Mouse (Mus musculus): ENCODE measurements around the gene Tes. TPM values are rescaled to one million over a fixed set of nuclear protein-coding genes. Genes with fewer than 3 reads are reported as not detected.

Gene Tes
- polyA plus RNA-seq, 1 experiment from 2014 or later = 114 TPM

DNA sequence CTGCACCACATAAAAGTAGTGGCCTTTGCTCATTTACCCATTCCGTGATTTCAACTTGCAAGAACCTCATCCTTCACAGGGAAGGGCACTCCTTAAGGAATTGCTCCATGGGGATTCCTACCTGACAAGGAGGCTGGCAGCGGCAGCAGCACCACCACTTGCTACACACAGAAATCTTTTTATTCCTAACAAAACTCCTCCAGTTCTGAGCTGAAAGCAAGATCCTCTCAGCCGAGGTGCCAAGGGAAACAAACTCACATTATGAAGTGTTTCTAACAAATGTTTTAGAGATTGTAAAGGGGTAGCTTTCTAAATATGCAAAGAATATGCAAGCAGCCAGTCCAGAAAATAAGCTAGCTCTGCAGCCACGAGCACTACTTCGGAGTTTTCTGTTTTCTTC lies 49.6 kb downstream of the Tes start:
- H3K4me3 ChIP-seq (ENCODE audit: low read depth, low read length) = no peak overlapping the region
- no peaks in the 10 kb centered on the region for H3K27me3 ChIP-seq (ENCODE audit: control insufficient read depth, insufficient read depth, low read length)
- peak overlapping the region; percentile 71 for H3K27ac ChIP-seq (replicated peaks)
- H3K36me3 ChIP-seq (ENCODE audit: control insufficient read depth, insufficient read depth, low read length) = no peaks in the 10 kb centered on the region
- DNase-seq (ENCODE audit: low spot score) (no peak), ATAC-seq (ENCODE audit: low FRiP score, low TSS enrichment) (no peak)
- H3K9me3 ChIP-seq (ENCODE audit: control insufficient read depth, low read length) = no peaks in the 10 kb centered on the region
- no peak overlapping the region for H3K9ac ChIP-seq (ENCODE audit: low read length)
- 53% methylated on average over 5 of the region's 5 CpGs for WGBS
- no peak overlapping the region for H3K4me2 ChIP-seq (replicated peaks; ENCODE audit: low read depth)
- TF ChIP-seq CTCF (IDR thresholded peaks at IDR 0.05; ENCODE audit: low read depth) = no peak
- no peak for TF ChIP-seq EP300 (optimal IDR thresholded peaks at IDR 0.05)
- H3K4me1 ChIP-seq (replicated peaks; ENCODE audit: control insufficient read depth, insufficient read depth) = no peaks in the 10 kb centered on the region

DNA sequence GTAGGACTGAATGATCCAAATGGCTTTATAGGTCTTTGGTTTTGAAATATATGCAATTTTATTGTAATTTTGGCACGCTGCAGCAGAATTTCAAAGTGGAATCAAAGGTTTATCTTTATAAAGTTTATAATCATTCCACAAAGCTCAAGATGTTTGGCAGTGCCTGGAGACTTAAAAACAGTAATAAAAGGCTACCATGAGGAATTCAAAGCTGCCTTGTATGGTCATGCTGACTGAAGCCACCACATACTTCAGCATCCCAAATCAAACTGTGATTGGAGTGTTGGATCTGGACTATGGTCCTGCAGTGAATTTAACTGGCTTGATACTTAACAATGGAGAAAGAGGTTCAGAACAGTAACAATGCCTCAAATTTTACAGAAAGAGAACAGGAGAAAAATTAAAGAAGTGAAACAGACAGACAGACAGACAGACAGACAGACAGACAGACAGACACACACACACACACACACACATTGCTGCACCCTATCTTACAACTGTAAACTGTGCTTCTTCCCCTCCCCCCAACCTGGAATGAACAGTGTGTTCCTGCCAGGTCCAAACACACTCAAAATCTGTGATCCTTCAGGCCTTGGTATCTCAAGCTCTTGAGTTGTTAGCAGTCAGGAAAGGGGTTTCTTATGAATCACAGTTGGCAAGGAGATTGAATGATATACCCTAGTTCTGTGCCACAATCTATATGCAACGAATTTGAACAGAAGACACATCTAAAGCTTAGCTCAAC lies 50.3 kb downstream of the Tes start:
- no peaks in the 10 kb centered on the region for H3K27me3 ChIP-seq (ENCODE audit: control insufficient read depth, insufficient read depth, low read length)
- H3K4me1 ChIP-seq (replicated peaks; ENCODE audit: control insufficient read depth, insufficient read depth) = no peaks in the 10 kb centered on the region
- no peaks in the 10 kb centered on the region for H3K9me3 ChIP-seq (ENCODE audit: control insufficient read depth, low read length)
- no peak overlapping the region for H3K4me3 ChIP-seq (ENCODE audit: low read depth, low read length)
- TF ChIP-seq CTCF (IDR thresholded peaks at IDR 0.05; ENCODE audit: low read depth) = no peak
- TF ChIP-seq EP300 (optimal IDR thresholded peaks at IDR 0.05) = no peak
- WGBS = 43% methylated on average over 2 of the region's 2 CpGs
- ATAC-seq (ENCODE audit: low FRiP score, low TSS enrichment) (no peak), DNase-seq (ENCODE audit: low spot score) (no peak)
- no peak overlapping the region for H3K9ac ChIP-seq (ENCODE audit: low read length)
- peak overlapping the region; percentile 75 for H3K27ac ChIP-seq (replicated peaks)
- H3K36me3 ChIP-seq (ENCODE audit: control insufficient read depth, insufficient read depth, low read length) = no peaks in the 10 kb centered on the region
- H3K4me2 ChIP-seq (replicated peaks; ENCODE audit: low read depth) = no peak overlapping the region

DNA sequence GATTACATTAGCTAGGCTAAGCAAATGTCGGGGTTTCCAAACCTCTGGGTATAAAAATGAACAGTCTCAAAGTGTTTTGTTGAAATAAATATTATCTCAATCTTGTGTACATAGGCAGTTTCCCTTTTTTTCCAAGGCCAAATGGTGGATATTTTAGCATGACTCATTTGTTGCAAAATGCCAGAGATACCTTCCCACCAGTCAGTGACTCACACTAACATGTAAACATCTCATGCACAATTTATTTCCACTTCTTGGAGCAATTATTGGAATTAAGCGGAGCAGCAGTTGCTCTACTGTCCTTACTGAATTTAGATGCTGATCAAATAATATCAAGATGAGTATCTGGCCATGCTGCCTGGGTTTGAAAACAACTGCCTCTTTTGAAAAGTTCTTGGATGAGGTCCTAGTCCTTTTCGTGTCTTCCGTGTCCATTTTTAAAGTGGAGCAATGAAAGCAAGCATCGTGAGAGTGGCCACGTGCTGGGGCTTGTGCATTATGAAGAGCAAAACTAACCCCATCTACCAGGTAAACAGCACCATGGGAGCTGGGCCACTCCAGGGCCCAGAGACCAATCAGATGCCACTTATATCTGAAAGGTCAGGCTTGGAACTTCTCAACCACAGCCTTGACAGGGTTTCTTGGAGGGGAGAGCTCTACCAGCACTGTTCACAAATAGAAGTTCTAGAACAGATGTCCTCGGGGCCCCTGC lies 54.7 kb downstream of the Tes start:
- WGBS = 50% methylated on average over 7 of the region's 7 CpGs
- H3K9ac ChIP-seq (ENCODE audit: low read length) = no peak overlapping the region
- no peak for TF ChIP-seq CTCF (IDR thresholded peaks at IDR 0.05; ENCODE audit: low read depth)
- TF ChIP-seq EP300 (optimal IDR thresholded peaks at IDR 0.05) = no peak

DNA sequence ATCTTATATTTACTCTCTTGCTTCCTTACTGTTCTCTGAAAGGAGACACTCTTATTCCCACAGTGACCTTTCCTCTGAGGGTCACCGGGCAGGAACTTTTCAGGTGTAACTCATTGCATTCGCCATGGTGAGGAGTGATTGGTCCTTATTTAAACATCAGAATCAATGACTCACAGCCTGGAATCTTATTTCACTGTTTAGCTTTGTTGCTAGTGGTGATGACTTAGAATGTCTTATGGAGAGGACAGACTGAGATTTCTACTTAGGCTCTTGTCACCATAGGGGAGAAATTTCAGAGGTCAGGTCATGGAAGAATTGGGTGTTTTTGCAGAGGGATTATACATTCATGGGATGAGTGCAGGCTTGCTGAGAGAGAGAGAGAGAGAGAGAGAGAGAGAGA lies 75.1 kb downstream of the Tes start:
- ATAC-seq (ENCODE audit: low FRiP score, low TSS enrichment) (no peak), DNase-seq (ENCODE audit: low spot score) (no peak)
- H3K36me3 ChIP-seq (ENCODE audit: control insufficient read depth, insufficient read depth, low read length) = no peaks in the 10 kb centered on the region
- H3K9me3 ChIP-seq (ENCODE audit: control insufficient read depth, low read length) = no peaks in the 10 kb centered on the region
- H3K4me1 ChIP-seq (replicated peaks; ENCODE audit: control insufficient read depth, insufficient read depth) = no peaks in the 10 kb centered on the region
- 45% methylated on average over 2 of the region's 2 CpGs for WGBS
- no peaks in the 10 kb centered on the region for H3K27me3 ChIP-seq (ENCODE audit: control insufficient read depth, insufficient read depth, low read length)
- no peak for TF ChIP-seq EP300 (optimal IDR thresholded peaks at IDR 0.05)
- no peak for TF ChIP-seq CTCF (IDR thresholded peaks at IDR 0.05; ENCODE audit: low read depth)
- no peak overlapping the region for H3K4me3 ChIP-seq (ENCODE audit: low read depth, low read length)
- H3K4me2 ChIP-seq (replicated peaks; ENCODE audit: low read depth) = no peak overlapping the region
- no peak overlapping the region for H3K27ac ChIP-seq (replicated peaks)
- H3K9ac ChIP-seq (ENCODE audit: low read length) = no peak overlapping the region

More for the DNA sequence above, 54.7 kb downstream of the Tes start:
- DNase-seq (ENCODE audit: low spot score) (no peak), ATAC-seq (ENCODE audit: low FRiP score, low TSS enrichment) (0 out of 2 replicates have a peak, but pooled peaks have one; percentile 24)
- Histone ChIP-seq H3K4me3 (ENCODE audit: low read depth, low read length) (no peak overlapping the region), H3K27me3 (ENCODE audit: control insufficient read depth, insufficient read depth, low read length) (no peaks in the 10 kb centered on the region), H3K36me3 (ENCODE audit: control insufficient read depth, insufficient read depth, low read length) (no peaks in the 10 kb centered on the region), H3K4me1 (replicated peaks; ENCODE audit: control insufficient read depth, insufficient read depth) (no peaks in the 10 kb centered on the region), H3K27ac (replicated peaks) (peak overlapping the region; percentile 30; the same call in 1 of the 2 replicates), H3K9me3 (ENCODE audit: control insufficient read depth, low read length) (no peaks in the 10 kb centered on the region), H3K4me2 (replicated peaks; ENCODE audit: low read depth) (no peak overlapping the region)

DNA sequence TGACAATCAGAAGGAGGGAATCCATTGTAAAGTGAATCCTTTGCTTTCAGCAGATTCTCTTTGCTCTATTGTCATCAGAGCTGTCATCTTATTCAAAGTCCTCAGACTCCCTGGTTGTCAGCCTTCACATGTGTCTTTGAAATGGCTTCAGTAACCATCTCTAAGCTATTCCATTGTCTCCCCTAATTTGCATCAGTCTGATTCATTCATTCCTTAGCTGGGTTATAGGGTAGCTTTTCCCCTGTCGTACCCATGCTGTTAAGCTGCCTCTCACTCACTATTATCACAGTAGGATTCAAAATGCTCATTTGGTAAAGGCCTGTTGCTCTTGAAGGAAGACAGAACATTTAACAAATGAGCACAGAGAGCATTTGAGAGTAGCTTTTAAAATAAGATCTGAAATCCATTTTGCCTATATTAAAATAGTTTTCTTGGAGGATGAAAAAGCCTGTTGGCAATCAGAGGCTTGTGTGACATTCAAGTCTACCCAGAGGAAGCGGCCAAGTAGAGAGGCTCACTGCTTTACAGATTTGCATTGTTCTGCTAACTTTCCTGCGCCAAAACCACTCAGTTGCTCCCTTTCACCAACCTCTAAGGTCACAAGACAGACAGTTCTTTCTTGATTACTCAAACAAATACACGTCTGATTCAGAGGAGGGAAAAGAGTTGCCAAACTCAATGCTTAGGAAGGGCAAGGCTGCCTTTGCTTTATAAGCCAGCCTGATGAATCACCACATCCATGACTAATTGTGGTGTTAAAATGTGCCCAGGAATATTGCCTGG lies 77.8 kb downstream of the Tes start:
- no peaks in the 10 kb centered on the region for H3K27me3 ChIP-seq (ENCODE audit: control insufficient read depth, insufficient read depth, low read length)
- no peaks in the 10 kb centered on the region for H3K36me3 ChIP-seq (ENCODE audit: control insufficient read depth, insufficient read depth, low read length)
- peak overlapping the region; percentile 45; the same call in 1 of the 2 replicates for H3K27ac ChIP-seq (replicated peaks)
- H3K4me1 ChIP-seq (replicated peaks; ENCODE audit: control insufficient read depth, insufficient read depth) = no peaks in the 10 kb centered on the region
- ATAC-seq (ENCODE audit: low FRiP score, low TSS enrichment) (peak; percentile 54; the same call in 1 of the 2 replicates), DNase-seq (ENCODE audit: low spot score) (no peak)
- TF ChIP-seq EP300 (optimal IDR thresholded peaks at IDR 0.05) = no peak
- no peak for TF ChIP-seq CTCF (IDR thresholded peaks at IDR 0.05; ENCODE audit: low read depth)
- H3K9ac ChIP-seq (ENCODE audit: low read length) = no peak overlapping the region
- WGBS = 21% methylated on average over 4 of the region's 4 CpGs
- no peak overlapping the region for H3K4me3 ChIP-seq (ENCODE audit: low read depth, low read length)
- no peaks in the 10 kb centered on the region for H3K9me3 ChIP-seq (ENCODE audit: control insufficient read depth, low read length)
- no peak overlapping the region for H3K4me2 ChIP-seq (replicated peaks; ENCODE audit: low read depth)

Data from stomach, postnatal 0 days (tissue).